Mouse (Mus musculus) left cerebral cortex, postnatal 14 days (tissue): ENCODE measurements around the gene Txnrd2. TPM values are rescaled to one million over a fixed set of nuclear protein-coding genes. Genes with fewer than 3 reads are reported as not detected.

Experiments
- DNase-seq, 2 experiments: peaks; one replicate each; pipeline ENCODE4 v3.0.0; 2021 to 2022; ENCODE audit warnings: low spot score in 2 of 2, mixed read lengths in 1 of 2
- intact Hi-C: fragments of 180-260 bp; cut with DNase I; formaldehyde crosslinking; loops from one replicate; pipeline ENCODE4 v1.15.1; 2025
- long read RNA-seq, 2 experiments: library from polyadenylated mRNA; stranded (forward); transcript quantifications; one replicate each; pipeline ENCODE4 v2.0.0; 2021
- total RNA-seq, 2 experiments: library from RNA; stranded (reverse); gene quantifications; 2 replicates each; pipeline ENCODE4 v1.2.3; 2021

Txnrd2 gene
- total RNA-seq: 10 to 100 TPM; 18.9 to 25.2 TPM
- long read RNA-seq, experiment 1, transcript Txnrd2-206 (4 exons, 532 nt): major isoform, 7 of 44 reads
- long read RNA-seq, experiment 1, partial matches to known transcripts: 4 of 44 reads
- long read RNA-seq, experiment 1, other reads (novel, unspliced or antisense): 33 of 44 reads
- long read RNA-seq, experiment 2, partial matches to known transcripts: 5 of 30 reads
- long read RNA-seq, experiment 2, other reads (novel, unspliced or antisense): 22 of 30 reads

- intact Hi-C loops: loop anchor here (5.0 kb wide), 1 partner anchor 79 kb away; the partner anchor contains the start of genes Arvcf and Tango2
Measured at GRCm38 (mm10) chr16:18426215-18426791, at the start of gene Txnrd2. Txnrd2 (plus strand) TSS chr16:18426384.

GRCm38 (mm10) chr16:18377203-18377602 lies 49.0 kb upstream of the Txnrd2 start:
- intact Hi-C loops: no loop called here
- no peak for DNase-seq

More at GRCm38 (mm10) chr16:18426215-18426791, at the start of gene Txnrd2:
- peak; percentile 72 to 87 for DNase-seq

- no peak for DNase-seq
- intact Hi-C loops: no loop called here
Measured at GRCm38 (mm10) chr16:18378489-18378888, 47.7 kb upstream of the Txnrd2 start.

GRCm38 (mm10) chr16:18379338-18380001 lies 46.7 kb upstream of the Txnrd2 start:
- intact Hi-C loops: no loop called here
- no peak for DNase-seq

GRCm38 (mm10) chr16:18380495-18381063 lies 45.6 kb upstream of the Txnrd2 start:
- intact Hi-C loops: no loop called here
- DNase-seq: no peak

- intact Hi-C loops: no loop called here
- DNase-seq: no peak
Measured at GRCm38 (mm10) chr16:18381621-18382258, 44.4 kb upstream of the Txnrd2 start.

- intact Hi-C loops: no loop called here
Measured at GRCm38 (mm10) chr16:18383045-18383726, 43.0 kb upstream of the Txnrd2 start.

GRCm38 (mm10) chr16:18383756-18384155 lies 42.4 kb upstream of the Txnrd2 start:
- intact Hi-C loops: no loop called here
- DNase-seq: no peak

More at GRCm38 (mm10) chr16:18383045-18383726, 43.0 kb upstream of the Txnrd2 start:
- no peak for DNase-seq

GRCm38 (mm10) chr16:18384211-18384610 lies 42.0 kb upstream of the Txnrd2 start:
- intact Hi-C loops: no loop called here
- DNase-seq: no peak

- intact Hi-C loops: no loop called here
Measured at GRCm38 (mm10) chr16:18384659-18385058, 41.5 kb upstream of the Txnrd2 start.

GRCm38 (mm10) chr16:18385411-18385810 lies 40.8 kb upstream of the Txnrd2 start:
- DNase-seq: no peak
- intact Hi-C loops: no loop called here

More at GRCm38 (mm10) chr16:18384659-18385058, 41.5 kb upstream of the Txnrd2 start:
- no peak for DNase-seq

- DNase-seq: peak in 1 of 2 experiments; percentile 2
- intact Hi-C loops: no loop called here
Measured at GRCm38 (mm10) chr16:18386451-18386850, 39.7 kb upstream of the Txnrd2 start.

- intact Hi-C loops: no loop called here
- DNase-seq: no peak
Measured at GRCm38 (mm10) chr16:18386972-18387371, 39.2 kb upstream of the Txnrd2 start.

GRCm38 (mm10) chr16:18387704-18388582 lies 38.2 kb upstream of the Txnrd2 start:
- intact Hi-C loops: no loop called here
- peak; percentile 6 to 14 for DNase-seq

GRCm38 (mm10) chr16:18388583-18389435 lies 37.4 kb upstream of the Txnrd2 start:
- peak in 1 of 2 experiments; percentile 4 for DNase-seq
- intact Hi-C loops: no loop called here

GRCm38 (mm10) chr16:18390399-18390798 lies 35.8 kb upstream of the Txnrd2 start:
- no peak for DNase-seq
- intact Hi-C loops: loop anchor here (5.0 kb wide), 1 partner anchor 38 kb away; no protein-coding TSS in a partner anchor

GRCm38 (mm10) chr16:18391127-18391526 lies 35.1 kb upstream of the Txnrd2 start:
- intact Hi-C loops: loop anchor here (5.0 kb wide), 1 partner anchor 39 kb away; no protein-coding TSS in a partner anchor
- DNase-seq: no peak
